Mouse (Mus musculus) T-helper 1 cell (primary cell): ENCODE results near the gene Pax3.

Experiments
- in situ Hi-C: fragments of 300-600 bp; cut with MboI, MseI; formaldehyde crosslinking; loops from one replicate; pipeline ENCODE4 v1.15.1; 2025; ENCODE audit warnings: high pct_unique_total_duplicates

The Pax3 gene

DNA sequence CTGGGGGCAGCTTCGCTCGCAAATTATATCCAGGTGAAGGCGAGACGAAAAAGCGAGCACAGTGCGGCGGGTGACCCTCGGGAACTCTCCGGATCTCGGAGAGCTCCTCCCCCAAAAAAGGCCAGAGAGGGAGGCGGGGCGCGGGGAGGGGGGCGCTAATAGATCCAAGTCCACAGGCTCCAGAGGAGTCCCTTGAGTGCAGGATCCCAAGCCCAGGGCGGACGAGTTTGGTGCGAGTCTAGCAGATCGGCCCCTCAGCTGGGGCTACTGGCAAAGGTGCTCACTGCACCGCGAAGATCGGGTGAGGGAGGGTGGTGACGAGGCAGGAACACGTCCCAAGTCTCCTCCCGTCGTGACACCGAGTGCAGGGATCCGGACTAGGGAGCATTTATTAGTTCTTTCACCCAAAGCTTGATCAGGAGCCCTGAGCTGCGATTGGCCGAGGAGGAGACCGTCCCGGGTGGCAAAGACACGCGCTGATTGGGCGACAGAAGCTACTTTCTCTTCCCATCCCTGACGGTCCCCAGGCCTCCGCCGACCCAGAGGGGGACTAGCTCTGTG, at the start of gene Pax3:
Pax3 (minus strand) TSS at position 384 of the 561 bp plus-strand sequence.
- in situ Hi-C loops: no loop called here

DNA sequence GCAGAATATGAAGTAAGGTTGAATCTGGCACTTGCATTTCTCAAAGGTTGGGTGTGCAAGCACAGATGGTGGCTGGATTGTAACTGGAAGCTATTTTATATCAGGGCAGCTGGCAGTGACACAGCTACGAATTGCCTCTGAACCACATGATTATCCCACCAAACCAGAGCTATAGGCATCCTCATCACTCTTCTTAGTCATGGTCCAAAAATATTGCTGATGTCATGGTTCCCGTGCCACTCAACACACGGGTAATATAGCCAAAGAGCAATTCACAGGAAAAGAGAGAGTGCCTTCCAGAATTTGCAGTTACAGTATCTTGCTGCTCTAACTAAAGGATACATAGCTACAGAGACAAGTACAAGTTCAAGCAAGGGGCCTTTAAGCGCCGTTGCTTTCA, 37.4 kb upstream of the Pax3 start:
- in situ Hi-C loops: no loop called here

DNA sequence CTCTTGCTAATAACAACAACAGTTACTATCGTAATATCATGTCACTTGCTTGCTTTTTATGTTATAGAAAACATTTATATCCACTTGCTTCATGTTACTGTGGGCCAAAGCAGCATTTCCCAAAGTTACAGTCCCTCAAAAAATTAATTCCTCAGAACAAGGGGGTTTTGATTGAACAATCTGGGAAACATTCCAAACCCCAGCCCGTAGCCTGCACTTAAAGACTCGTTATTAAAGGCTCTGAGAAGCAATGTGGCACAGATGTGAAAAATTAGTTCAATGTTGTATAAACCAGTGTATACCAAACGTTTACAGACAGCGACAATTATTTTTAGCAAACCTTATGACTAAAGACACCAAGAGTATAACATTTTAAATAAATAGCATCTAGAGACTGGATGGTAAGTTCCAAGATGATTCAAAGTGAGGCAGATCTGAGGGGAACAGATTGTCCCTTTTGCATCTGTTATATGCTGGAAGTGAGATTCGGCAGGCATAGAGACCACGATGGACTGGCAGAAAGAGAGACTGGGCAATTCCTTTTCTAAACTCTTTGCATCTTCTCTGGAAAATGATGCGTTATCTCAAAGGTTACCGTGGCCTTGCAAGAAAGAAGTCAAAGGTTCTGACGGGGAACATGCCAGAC, 35.1 kb upstream of the Pax3 start:
- in situ Hi-C loops: no loop called here

DNA sequence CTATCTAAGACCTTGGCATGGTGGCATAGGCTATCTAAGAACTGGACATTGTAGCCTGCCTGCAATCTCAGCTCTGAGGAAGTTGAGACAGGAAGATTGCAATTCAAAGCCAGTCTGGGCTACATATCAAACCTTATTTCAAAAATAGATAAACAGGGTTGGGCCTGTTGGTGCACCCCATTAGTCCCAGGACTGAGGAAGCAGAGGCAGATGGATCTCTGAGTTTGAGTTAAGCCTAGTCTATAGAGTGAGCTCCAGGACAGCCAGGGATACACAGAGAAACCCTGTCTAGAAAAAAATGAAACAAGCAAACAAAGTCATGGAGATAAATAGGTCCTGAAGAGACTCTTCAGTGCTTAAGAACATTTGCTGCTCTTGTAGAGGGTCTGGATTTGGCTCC, 32.9 kb upstream of the Pax3 start:
- in situ Hi-C loops: no loop called here

DNA sequence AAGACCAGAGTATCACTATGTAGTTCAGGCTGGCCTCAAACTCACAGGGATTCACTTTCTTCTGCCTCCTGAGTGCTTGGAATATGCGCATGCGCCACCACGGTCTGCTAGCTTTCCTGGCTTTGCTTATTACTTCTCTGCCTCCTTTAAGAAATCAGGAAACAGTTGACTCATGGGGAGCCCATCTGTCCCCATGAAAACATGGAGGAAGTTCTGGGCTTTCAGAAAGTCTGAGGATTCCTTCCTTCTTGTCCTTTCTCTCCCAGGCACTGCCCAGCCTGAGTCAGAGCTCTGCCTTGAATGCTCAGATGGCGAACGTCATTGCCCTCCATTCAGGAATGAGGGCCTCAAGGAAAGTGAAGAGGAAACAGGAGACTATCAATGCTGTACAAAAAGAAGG, 31.8 kb upstream of the Pax3 start:
- in situ Hi-C loops: no loop called here

DNA sequence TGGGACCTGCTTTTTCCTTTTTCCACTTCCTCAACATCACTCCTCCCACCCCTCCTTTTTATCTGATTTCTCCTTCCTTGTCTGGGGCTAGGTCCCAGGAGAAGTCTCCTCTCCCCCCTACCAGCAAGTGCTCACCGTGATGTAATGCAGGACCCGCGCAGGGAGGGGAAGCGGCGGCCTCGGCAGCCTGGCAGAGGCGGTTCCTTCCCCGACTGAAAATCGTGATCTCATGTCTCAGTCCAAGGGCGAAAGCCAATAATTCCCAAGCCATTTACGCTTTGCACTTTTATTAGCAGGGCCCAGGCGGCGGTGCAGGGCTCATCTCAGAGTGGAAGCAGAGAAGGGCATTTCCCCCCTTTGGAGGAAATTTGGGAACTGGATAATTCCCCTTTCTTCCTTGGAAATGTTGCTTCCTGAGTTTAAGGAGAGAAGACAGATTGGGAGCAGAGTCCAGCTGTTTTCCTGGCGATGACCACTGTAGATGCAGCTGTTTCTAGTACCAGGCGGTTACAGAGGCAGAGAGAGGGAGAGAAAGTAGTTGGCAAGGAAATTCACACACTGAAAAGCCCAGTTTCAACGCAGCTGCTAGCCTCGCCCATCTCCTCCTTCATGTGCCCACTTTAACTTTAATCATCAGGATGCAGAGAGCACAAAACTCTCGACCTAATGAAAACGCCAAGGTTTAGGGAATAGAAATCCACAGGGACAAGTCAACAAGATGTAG, 21.3 kb upstream of the Pax3 start:
- in situ Hi-C loops: loop anchor here (10.0 kb wide), 1 partner anchor 277 kb away; no protein-coding TSS in a partner anchor

DNA sequence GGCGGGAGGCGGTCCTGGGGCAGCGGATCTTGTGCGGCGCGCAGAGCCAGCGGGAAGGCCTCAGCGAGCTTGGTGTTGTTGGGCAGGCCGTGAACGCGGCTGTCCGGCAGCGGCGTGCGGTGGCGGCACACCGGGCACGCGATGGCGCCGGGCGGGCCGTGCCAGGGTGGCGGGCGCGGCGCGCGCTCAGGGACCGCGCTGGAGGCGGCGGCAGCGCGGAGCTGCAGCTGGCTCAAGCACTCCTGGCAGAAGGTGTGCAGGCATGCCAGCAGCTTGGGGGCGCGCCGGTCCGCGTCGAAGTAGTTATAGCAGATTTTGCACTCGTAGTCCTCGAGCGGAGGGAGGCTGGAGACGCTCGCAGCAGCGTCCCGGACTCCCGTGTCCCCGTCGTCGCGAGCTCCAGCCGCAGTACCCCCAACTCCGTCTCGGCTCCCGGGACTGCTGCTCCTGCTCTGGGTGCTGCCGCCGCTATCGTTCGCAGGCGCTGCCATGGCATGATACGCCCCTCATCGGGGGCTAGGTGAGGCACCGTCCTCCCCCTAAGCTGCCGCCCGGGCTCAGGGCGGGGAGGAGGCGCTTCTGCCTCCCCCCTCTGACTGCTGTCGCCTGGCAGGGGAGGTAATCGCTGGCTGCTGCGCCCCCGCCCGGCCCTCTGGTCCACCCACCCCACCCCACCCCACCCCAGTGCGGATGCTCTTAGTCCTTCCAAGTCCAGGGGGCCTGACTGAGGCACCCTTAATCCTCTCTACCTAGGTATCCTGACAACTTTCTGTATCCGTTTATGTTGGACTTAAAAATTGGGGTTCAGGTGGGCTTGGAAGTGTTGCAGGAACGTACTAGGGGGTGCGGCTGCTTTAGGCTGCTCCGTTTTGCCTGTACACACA, 20.5 kb upstream of the Pax3 start:
- in situ Hi-C loops: loop anchor here (10.0 kb wide), 1 partner anchor 277 kb away; no protein-coding TSS in a partner anchor

DNA sequence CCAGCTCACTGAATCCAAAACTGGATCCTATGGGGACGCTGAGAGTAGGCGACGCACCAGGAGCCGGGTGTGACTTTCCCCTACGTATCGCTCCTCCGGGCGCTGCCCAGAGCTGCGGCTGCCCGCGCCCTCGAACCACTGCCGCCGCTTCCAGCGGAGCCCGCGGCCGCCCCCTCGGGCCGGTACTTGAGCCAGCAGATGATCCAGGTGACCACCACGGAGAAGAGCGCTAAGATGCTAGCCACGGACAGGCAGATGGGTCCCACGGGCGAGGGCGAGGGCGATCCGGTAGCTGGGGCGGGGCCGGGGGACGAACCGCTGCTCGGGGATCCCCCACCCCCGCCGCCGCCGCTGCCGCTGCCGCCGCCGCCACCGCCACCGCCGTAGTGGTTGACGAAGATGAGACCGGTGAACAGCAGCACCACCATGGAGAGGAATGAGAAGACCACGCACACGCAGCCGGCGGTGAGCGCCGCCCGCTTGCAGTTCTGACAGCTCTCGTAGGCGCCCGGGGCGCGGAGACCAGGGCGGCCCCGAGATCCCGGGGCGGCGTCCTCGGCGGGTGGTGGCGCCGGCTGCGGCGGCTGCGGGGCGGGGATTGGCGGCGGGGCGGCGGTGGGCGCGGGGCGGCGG, 19.7 kb upstream of the Pax3 start:
- in situ Hi-C loops: loop anchor here (10.0 kb wide), 1 partner anchor 278 kb away; no protein-coding TSS in a partner anchor

DNA sequence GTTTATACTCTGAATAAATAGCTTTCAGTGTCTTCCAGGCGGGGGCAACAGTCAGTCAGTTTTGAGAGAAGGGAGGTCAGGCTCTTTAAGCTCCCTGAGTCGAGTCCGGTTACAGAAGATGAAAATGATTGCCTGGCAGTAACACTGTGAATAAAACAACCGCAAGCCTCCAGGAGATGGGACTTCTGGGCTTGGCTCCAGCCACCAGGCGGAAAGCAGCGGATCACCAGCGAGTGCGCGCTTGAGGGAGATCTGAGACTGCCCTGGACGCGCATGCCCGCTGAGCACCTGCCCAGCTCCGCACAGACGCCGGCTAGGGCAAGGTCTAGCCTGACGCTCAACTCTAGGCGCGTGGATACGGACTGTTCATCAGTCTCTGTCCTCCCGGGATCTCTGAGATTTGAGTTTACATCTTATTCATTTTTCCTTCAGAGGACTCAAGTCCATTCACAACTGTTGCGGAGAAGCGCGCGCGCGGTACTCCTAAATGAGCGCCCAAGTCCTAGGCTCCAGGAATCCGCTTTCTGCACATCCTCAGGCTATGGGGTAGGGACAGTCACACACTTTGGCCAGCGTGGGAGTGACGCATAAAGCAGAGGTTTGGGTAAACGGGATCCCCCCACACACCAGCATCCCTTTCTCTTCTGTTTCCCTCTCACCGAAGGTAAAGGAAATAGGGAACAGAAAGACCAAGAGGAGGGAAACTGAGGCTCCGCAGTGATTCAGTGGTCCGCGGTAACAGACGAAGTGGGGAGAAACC, 19.0 kb upstream of the Pax3 start:
- in situ Hi-C loops: loop anchor here (10.0 kb wide), 1 partner anchor 279 kb away; no protein-coding TSS in a partner anchor

DNA sequence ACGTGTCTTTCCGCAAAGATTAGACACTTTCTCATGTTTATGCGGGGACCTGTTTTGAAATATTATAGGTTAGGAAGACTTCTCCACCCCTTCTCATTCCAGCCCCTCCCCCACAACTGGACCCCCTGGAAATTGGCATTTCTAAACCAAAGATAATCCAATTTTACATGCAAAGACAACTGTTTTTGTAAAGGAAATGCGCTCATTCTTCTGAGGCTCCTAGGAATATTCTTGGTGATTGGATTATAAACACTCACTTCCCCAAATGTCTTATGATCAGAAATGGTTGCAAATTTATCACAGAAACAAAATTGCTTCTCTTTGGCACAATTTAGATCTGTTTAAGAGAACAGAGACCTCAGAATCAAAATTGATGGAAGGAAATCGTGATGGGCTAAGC, 14.1 kb upstream of the Pax3 start:
- in situ Hi-C loops: loop anchor here (10.0 kb wide), 1 partner anchor 284 kb away; no protein-coding TSS in a partner anchor

DNA sequence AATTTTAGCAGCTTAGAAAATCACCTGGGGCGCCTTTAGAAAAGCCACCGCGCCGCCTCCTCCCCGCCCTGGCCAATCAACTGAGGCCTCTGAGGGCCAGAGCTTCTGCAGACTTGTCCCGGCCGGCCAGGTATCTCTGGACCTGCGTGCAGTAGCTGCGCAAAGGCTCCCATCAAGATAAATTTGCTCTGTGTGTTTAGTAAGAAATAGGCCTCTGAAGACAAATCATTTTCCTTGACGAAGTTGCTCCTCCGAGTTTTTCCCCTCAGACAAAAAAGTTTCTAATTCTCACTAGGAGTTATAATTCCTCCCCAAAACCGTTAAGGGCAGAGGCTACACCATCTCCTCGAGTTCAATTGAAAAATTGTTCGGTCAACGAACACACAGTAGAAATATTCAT, 13.6 kb upstream of the Pax3 start:
- in situ Hi-C loops: loop anchor here (10.0 kb wide), 1 partner anchor 284 kb away; no protein-coding TSS in a partner anchor

DNA sequence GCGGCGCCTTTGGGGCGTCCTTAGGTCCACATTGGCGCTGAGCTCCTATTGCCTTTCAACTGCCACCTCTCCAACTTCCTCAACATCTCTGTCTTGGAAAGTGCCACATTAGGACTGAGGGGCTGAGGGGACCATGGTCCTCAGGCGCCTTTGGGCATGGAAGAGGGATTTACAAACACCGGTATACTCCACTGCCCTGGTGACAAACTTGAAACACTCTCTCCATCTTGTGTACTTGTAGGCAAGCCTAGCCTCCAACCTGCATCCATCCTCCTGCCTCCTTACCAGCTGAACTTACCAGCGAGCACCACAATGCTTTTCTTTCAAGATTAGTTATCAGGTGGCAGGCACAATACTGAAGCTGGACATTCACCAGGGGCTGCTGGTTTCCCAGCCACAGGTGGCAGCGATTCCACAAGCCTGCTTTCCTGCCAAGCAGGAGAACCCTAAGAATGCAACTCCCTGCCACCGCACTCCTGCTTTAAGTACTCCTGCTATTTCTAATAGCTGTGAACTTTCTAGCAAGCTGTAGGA, 11.4 kb upstream of the Pax3 start:
- in situ Hi-C loops: no loop called here

DNA sequence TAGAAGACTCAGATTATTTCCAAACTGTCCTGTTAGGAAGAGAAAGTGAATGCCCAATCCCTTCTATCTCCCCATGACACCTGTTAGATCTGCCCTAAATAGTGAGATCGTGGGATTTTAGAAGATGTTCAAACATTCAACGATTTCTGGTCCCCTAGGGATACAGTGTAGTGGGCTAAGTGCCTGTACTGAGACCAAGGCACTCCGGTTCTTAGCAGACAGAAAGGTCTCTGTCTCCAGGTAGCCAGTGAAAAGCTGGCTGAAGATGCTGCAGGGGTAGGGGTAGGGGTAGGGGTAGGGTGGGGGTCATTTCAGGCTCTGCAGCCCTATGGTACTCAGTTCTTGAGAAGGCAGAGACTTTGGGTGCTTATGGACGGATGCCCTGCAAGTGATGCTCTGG, 7.4 kb upstream of the Pax3 start:
- in situ Hi-C loops: no loop called here

DNA sequence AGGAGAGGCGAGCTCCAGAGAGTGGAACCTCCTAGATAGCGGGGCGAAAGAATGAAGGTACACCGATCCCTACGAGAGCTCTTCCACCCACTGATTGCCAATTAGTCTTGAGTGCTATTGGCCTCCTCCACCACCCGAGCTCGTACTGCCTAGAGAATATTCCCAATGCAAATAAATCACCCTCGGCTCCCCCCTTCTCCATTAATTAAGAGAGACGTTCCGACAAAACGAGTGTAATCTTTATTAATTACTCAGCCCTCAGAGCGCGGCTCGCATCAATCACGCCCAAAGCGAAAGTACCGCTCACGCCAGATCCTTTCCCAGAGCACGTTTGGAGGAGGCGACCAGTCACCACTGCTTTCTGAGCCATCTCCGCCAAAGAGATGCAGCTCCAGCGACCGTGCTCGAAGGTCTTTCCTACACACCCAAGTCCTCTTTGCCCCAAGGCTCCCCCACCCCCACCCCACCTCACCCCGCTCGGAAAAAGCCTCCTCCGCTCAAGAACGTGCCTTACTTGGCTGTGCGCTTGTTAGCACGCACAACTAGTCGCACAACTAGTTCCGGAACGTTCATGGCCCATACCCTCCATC, 6.8 kb upstream of the Pax3 start:
- in situ Hi-C loops: no loop called here

DNA sequence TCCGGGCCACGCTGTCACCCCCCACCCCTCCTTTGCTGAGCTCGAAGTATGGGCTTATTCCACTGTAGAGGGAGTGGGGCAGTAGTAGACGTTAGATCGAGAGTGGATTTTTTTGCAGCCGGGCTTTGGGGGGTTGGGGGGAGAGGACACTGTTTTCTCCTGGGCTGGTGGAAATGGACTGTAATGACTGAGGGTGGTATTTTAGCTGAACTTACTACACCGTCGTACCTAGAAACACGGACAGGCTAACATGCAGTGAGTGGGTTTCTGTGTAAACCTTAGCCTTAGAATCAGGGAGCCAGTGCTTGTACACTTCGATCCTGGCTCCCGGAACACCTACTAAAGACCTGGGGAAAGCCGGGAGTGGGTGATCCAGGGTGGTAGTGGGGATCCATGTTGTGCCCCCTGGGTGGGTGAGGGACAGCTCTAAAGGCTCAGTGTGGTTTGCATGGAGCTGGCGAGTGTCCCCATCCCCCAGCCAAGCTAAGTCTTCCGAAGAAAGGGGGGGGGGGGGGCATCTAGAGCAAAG, 6.2 kb upstream of the Pax3 start:
- in situ Hi-C loops: no loop called here

DNA sequence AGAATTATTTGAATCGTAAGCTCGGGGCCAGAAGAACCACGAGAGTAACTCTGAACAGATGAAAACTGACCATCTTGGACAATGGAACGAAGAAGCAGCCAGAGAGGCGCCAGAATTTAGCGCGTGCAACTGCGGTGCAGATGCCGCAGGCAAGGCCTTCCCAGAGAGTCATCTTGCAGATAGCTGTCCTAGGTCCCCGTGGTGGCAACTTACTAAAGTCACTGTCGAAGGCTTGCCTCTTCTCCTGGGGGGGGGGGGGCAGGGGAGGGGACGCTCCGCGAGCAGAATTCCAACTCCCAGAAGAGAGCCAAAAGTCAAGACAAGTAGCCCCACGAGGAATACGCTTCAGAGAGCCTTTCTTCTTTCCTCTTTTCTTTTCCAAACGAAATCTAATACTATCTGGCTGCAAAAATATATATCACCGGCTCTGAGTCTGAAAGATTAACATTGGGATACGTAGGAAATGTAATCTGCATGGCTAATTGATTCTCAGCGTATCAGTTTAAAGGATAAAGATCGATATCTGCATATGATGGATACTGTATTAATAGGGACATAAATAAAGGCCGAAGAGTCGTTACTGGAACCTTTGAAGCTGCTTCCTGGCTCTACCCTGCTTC, 5.6 kb upstream of the Pax3 start:
- in situ Hi-C loops: no loop called here

DNA sequence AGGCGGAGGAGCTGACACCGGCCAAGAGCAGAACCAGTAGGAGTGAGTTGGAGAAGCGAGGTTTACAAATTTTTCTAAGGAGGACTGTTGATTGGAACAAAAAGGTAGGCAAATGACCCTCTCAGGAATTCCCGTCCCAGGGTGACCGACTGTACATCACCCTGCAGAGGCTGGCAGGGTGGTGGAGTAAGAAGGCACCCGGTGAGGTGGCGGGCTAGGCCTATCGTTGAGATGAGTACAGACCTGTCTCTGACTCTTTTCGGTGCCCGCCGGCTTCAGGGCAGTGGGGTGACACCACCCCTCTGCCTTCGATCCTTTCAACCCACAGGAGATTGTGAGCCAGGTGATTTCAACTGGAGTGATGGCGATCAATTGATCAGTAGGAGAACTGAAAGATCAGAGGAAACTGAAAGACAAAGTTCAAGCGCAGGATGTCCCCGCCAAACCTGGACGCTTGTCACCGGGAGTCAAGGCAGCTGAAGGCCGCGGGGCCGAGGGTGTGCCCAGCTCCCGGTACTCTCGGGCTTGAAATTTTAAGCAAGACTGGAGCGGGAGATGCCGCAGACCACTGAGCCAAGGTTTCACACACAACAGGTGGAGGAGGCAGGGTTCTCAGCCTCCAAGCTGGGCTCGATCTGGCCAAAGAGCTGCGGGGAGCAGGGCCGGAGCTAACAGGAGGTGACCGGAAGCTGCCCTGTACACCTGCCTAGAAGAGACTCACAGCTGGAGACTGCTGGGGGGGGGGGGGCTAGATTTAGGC, 4.5 kb upstream of the Pax3 start:
- in situ Hi-C loops: no loop called here

DNA sequence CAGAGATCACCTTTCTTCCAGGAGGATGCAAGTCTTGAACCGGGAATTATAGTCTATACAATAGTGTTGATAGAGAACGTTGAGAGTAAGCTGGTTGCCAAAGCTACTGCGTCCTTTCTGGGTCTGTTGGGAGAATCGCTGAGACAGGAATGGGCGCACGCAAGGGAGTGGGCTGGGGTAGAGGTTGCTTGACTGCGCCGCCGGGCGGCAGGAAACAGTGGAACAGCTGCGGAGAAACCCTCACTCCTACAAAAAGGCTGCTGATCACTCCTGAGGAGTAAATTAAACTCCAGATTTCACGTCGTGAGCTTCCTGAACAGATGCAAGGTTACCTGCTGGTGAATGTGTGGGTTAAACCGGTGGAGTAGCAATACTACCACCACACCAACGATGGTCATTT, 3.3 kb upstream of the Pax3 start:
- in situ Hi-C loops: no loop called here
